Mouse (Mus musculus) kidney, postnatal 4 days (tissue): ENCODE results near the gene Dbndd1.
"Not testable (repeated sequence)": the region's sequence is repeated elsewhere in the genome, so short reads cannot be mapped to it uniquely, and the experiment has no call there.

Experiments used
- DNase-seq, 2 experiments: peaks; one replicate each; pipeline ENCODE4 v3.0.0; 2021; ENCODE audit warnings: mixed read lengths in 2 of 2

The Dbndd1 gene

DNA sequence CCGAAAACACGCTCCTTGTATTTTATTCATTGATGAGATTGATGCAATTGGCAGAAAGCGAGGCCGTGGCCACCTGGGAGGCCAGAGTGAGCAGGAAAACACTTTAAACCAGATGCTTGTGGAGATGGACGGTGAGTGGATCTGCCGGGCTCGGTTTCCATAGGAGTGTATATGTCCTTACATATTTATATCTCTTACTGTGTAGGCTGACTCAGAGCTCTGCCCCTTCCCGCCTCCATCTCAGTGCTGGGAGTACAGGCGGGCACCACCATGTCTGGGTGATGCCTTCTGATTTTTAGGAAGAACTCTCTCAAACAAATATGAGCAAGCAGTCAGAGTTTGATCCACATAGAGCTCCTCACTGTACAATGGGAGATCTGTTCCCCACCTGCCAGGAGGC, 22.4 kb downstream of the Dbndd1 start:
- DNase-seq: no peak

DNA sequence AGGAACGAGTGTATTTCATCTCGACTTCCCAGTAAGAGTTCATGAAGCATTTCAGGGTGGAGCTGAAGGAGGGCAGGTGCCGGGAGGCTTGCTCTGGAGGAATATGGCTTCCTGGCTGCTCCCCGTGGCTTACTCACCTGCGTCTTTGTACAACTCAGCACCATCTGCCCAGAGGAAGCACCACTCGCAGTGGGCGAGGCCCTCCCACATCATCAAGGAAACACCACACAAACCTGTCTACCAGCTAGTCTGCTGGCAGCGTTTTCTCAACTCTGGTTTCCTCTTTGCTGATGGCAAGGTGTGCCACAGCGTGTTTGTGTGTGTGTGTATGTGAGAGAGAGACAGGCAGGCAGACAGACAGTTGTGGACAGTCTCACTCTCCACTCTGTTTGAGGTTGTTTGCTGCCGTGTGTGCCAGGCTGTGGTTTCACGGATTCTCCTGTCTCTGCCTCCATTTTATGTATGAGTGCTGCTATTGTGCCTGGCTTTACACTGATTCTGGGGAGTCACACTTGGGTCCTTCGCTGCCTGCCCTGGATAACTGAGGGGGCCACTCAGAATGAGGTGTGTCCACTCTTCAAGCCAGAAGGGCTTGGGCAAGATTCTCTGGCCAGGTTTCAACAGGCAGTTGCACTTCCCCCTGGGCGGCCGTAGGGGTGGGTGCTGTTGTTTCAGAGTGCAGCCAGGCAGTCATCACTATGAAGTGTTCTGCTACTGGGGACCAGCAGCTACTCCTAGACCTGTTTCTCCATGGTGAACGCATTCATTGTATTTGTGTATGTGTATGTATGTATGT, 23.8 kb downstream of the Dbndd1 start:
- DNase-seq: no peak

DNA sequence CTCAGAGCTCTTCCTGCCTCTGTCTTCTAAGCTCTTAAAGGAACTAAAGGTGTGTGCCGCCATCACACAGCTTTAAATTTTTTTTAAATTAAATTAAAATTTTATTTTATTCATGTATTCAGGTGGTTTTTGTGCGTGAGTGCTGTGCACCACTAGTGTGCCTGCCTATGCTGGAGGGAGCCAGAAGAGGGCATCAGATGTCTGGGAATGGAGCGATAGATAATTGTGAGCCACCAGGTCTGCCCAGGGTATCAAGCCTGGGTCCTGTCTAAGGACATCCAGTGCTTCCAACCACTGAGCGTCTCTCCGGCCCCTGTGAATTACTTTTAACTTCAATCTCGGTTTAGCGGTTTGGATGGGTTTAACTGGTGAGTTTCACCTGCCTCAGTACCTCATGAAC, 32.6 kb downstream of the Dbndd1 start:
- peak in 1 of 2 experiments; percentile 32 for DNase-seq

GRCm38 (mm10) chr8:123478456-123479218, 36.6 kb downstream of the Dbndd1 start:
- DNase-seq: peak in 1 of 2 experiments; percentile 18

- peak; percentile 95 to 98 for DNase-seq
These were observed 37.5 kb downstream of the Dbndd1 start, which contains the start of gene Afg3l1 for GRCm38 (mm10) chr8:123477737-123478258. Gene Afg3l1 (plus strand): TSS chr8:123477903.

GRCm38 (mm10) chr8:123476911-123477736, 38.1 kb downstream of the Dbndd1 start:
- peak; percentile 10 to 12 for DNase-seq

DNA sequence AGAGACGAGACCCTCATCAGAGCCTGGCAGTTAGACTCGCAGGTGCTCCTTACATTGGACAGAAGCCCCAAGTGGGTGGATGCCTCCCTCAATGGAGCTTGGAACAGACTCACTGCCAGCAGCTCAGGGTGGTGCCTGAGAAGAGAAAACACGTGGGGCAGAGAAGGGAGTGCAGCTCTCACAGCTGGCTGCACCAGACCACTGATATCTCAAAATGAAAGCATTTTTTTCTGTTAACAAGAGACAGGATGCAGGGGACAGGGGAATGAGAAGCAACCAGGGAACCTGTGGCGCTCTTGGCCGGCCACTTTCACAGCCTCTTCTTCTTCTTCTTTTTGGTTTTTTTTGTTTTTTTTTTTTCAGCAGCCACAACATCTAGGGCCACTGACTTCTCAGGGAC, 40.7 kb downstream of the Dbndd1 start:
- DNase-seq: not testable (repeated sequence)

DNA sequence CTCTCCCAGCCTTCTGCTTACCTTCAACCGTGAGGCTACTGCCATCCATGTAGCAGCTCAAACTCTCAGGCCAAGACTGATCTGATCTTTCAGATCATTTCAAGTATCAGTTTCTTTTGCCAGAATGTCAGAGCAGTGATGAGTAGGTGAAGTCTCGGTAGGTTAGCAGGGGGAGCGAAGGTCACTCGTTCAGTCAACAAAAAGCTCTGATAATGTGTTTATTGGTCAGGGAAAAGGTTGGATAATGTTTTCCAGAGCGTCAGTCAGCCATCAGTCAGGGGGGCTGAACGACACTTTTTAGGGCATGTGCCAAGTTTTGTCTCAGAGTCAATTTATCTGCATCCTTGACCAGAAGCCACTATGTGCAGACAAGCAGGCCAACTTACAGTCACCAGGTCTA, 42.3 kb downstream of the Dbndd1 start:
- DNase-seq: not testable (repeated sequence)

GRCm38 (mm10) chr8:123467476-123467875, 47.8 kb downstream of the Dbndd1 start:
- DNase-seq: no peak

- DNase-seq: no peak
These were observed 51.6 kb downstream of the Dbndd1 start for GRCm38 (mm10) chr8:123463651-123464050.
